Mouse (Mus musculus) forebrain, embryonic 13.5 days (tissue): Measurements from ENCODE around the gene Tmem109. TPM values are rescaled to one million over a fixed set of nuclear protein-coding genes. Genes with fewer than 3 reads are reported as not detected.
A peak's percentile ranks its signal among the peaks of the same experiment; 100 is the strongest.

ENCODE experiments used
- ATAC-seq: fragments of 200-750 bp; cut with Nextera tagmentation; 2 replicates; pipeline ENCODE4 v1.8.0; 2017
- H3K27ac ChIP-seq: fragments of 300-500 bp; sonication (generic); 2 replicates; pipeline ENCODE4 v1.5.1; 2015; ENCODE audit warnings: inconsistent platforms, mild to moderate bottlenecking, moderate library complexity
- H3K27me3 ChIP-seq: fragments of 300-500 bp; sonication (generic); 2 replicates; pipeline ENCODE4 v1.6.1; 2015; ENCODE audit warnings: mild to moderate bottlenecking, inconsistent platforms
- H3K36me3 ChIP-seq: fragments of 300-500 bp; sonication (generic); 2 replicates; pipeline ENCODE4 v1.6.1; 2015; ENCODE audit warnings: mild to moderate bottlenecking, inconsistent platforms; ENCODE audit not compliant: poor library complexity, severe bottlenecking
- H3K4me1 ChIP-seq: fragments of 300-500 bp; sonication (generic); 2 replicates; pipeline ENCODE4 v1.6.1; 2015; ENCODE audit warnings: inconsistent platforms
- H3K4me2 ChIP-seq: fragments of 300-500 bp; sonication (generic); 2 replicates; pipeline ENCODE4 v1.6.1; 2015; ENCODE audit warnings: inconsistent platforms, mild to moderate bottlenecking, moderate library complexity
- H3K4me3 ChIP-seq: fragments of 300-500 bp; sonication (generic); 2 replicates; pipeline ENCODE4 v1.5.1; 2015; ENCODE audit warnings: mild to moderate bottlenecking, inconsistent platforms
- H3K9ac ChIP-seq: fragments of 300-500 bp; sonication (generic); 2 replicates; pipeline ENCODE4 v1.6.1; 2015; ENCODE audit warnings: mild to moderate bottlenecking, inconsistent platforms
- H3K9me3 ChIP-seq: fragments of 300-500 bp; sonication (generic); replicated peaks from 2 replicates; pipeline ENCODE4 v1.6.1; 2016; ENCODE audit warnings: inconsistent platforms
- WGBS: fragments of 180-500 bp; shearing (Covaris S2); methylation state at CpG from one replicate; pipeline ENCODE4 v1.1.7; 2015; 5-methylcytosine and 5-hydroxymethylcytosine counted together
- polyA plus RNA-seq: library from polyadenylated mRNA; unstranded; fragments of >200 nt; fragmentation: Nextera tagmentation; extraction: Ambion mirVana; gene quantifications from 2 replicates; pipeline ENCODE4 v1.2.1, GENCODE M21; 2015

Gene Tmem109
- polyA plus RNA-seq, 1 experiment from 2014 or later = 33.6 TPM

GRCm38 (mm10) chr19:10856520-10856919 is 25.3 kb downstream of the Tmem109 start:
- no peak overlapping the region for H3K4me3 ChIP-seq
- WGBS = 61% methylated on average over 2 of the region's 2 CpGs
- peaks cover 60% of the 10 kb centered on the region for H3K36me3 ChIP-seq
- 0 out of 2 replicates have a peak, but pooled peaks have one; percentile 14 for ATAC-seq
- no peak overlapping the region for H3K4me2 ChIP-seq
- H3K9me3 ChIP-seq = no peaks in the 10 kb centered on the region
- no peaks in the 10 kb centered on the region for H3K4me1 ChIP-seq
- no peak overlapping the region for H3K9ac ChIP-seq
- no peaks in the 10 kb centered on the region for H3K27me3 ChIP-seq
- no peak overlapping the region for H3K27ac ChIP-seq

DNA sequence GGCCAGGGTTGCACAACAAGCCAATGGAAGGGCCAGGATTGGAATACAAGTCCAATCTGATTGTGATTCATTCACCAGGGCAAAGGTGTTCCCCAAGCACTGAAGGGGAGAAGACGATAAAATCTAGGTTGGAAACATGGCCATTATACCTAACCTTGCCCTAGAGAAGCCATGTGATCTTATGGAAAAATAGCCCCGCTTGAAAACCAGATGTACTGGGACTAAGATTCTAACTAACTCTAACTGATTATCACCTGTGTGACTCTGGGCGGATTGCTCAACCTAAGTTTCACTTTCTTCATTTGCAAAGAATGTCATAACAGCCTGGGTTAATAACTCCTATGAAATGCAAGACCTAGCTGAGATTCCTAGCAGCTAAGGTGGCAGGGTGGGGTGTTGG is 26.4 kb downstream of the Tmem109 start:
- Histone ChIP-seq H3K4me1 (no peaks in the 10 kb centered on the region), H3K4me3 (no peak overlapping the region), H3K9me3 (no peaks in the 10 kb centered on the region), H3K9ac (no peak overlapping the region), H3K36me3 (peaks cover 49% of the 10 kb centered on the region), H3K27me3 (no peaks in the 10 kb centered on the region), H3K4me2 (no peak overlapping the region), H3K27ac (no peak overlapping the region)
- 88% methylated on average over 3 of the region's 3 CpGs for WGBS
- ATAC-seq = no peak

DNA sequence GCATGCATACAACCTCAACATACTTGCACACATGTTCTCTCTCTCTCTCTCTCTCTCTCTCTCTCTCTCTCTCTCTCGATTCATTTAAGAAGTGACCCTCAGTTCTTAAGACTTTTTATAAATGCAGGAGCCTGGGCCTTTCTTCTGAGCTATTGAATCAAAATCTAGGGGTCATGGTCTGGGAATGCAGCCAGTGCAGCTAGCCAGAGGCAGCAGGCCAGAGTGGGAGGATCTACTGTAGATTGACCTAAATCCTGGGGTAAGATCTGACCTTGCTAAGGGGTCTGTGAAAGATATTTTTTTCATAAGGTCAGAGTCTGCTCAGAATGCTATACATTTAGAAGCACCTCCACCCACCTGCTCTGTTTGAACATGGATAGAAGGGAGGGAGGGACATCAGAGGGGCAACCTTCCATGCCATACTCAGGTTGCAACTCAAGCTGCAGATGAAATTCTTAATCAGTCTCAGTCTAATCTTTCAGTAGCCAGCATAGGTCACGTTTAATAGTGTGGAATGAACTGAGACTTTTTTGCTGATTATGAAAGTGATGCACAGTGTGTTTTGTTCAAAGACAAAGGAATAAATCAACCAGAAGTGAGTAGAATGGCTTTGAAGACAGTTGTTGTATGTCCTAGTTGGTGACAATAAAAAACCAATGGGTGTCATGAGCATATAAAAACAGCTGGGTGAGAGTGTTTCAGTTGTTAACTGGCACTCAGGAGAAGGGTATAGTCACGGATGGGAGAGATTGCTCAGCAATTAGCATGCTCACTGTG is 34.3 kb downstream of the Tmem109 start:
- Histone ChIP-seq H3K27ac (no peak overlapping the region), H3K27me3 (no peaks in the 10 kb centered on the region), H3K36me3 (no peaks in the 10 kb centered on the region), H3K9ac (no peak overlapping the region), H3K4me1 (0 out of 2 replicates have a peak, but pooled peaks cover 4% of the 10 kb centered on the region), H3K4me3 (no peak overlapping the region), H3K4me2 (no peak overlapping the region), H3K9me3 (no peaks in the 10 kb centered on the region)
- 0 out of 2 replicates have a peak, but pooled peaks have one; percentile 8 for ATAC-seq
- WGBS = 39% methylated on average over 3 of the region's 3 CpGs

GRCm38 (mm10) chr19:10846150-10846549 is 35.7 kb downstream of the Tmem109 start:
- H3K36me3 ChIP-seq = no peaks in the 10 kb centered on the region
- H3K4me1 ChIP-seq = 0 out of 2 replicates have a peak, but pooled peaks cover 4% of the 10 kb centered on the region
- no peak overlapping the region for H3K4me2 ChIP-seq
- no peak overlapping the region for H3K27ac ChIP-seq
- ATAC-seq = no peak
- no peaks in the 10 kb centered on the region for H3K9me3 ChIP-seq
- no peaks in the 10 kb centered on the region for H3K27me3 ChIP-seq
- no peak overlapping the region for H3K9ac ChIP-seq
- WGBS = 75% methylated on average over 7 of the region's 7 CpGs
- no peak overlapping the region for H3K4me3 ChIP-seq

DNA sequence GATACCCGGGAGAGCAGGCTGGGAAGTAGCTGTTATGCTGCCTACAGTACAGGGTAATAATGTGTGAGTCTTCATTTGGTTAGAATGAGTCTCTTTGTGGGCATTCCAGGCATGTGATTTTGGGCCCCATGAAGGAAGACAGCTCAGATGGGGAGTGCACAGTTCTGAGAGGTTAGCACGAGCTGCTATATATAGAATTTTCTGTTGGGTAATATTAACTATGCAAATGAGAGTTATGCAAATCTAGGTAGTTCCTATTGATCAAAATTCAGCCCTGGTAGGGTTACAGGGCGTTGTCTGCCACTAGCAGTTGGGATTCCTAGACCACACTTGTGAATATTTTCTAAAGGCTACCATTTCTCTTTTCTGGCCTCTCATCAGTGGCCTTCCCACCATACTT is 36.3 kb downstream of the Tmem109 start:
- Histone ChIP-seq H3K27me3 (no peaks in the 10 kb centered on the region), H3K9me3 (no peaks in the 10 kb centered on the region), H3K9ac (no peak overlapping the region), H3K27ac (no peak overlapping the region), H3K4me2 (no peak overlapping the region), H3K4me1 (0 out of 2 replicates have a peak, but pooled peaks cover 4% of the 10 kb centered on the region), H3K36me3 (no peaks in the 10 kb centered on the region), H3K4me3 (no peak overlapping the region)
- ATAC-seq = no peak
- WGBS = 84% methylated on average over 3 of the region's 3 CpGs

GRCm38 (mm10) chr19:10844206-10844605 is 37.6 kb downstream of the Tmem109 start:
- no peak overlapping the region for H3K9ac ChIP-seq
- no peak for ATAC-seq
- no peaks in the 10 kb centered on the region for H3K9me3 ChIP-seq
- WGBS = 86% methylated on average over 5 of the region's 5 CpGs
- no peak overlapping the region for H3K27ac ChIP-seq
- 0 out of 2 replicates have a peak, but pooled peaks cover 4% of the 10 kb centered on the region for H3K4me1 ChIP-seq
- H3K27me3 ChIP-seq = no peaks in the 10 kb centered on the region
- H3K36me3 ChIP-seq = no peaks in the 10 kb centered on the region
- H3K4me2 ChIP-seq = no peak overlapping the region
- H3K4me3 ChIP-seq = no peak overlapping the region

- no peaks in the 10 kb centered on the region for H3K36me3 ChIP-seq
- no peaks in the 10 kb centered on the region for H3K27me3 ChIP-seq
- WGBS = 60% methylated on average over 24 of the region's 24 CpGs
- no peak overlapping the region for H3K9ac ChIP-seq
- no peak overlapping the region for H3K4me3 ChIP-seq
- no peak for ATAC-seq
- no peak overlapping the region for H3K27ac ChIP-seq
- 0 out of 2 replicates have a peak, but pooled peaks cover 4% of the 10 kb centered on the region for H3K4me1 ChIP-seq
- H3K9me3 ChIP-seq = no peaks in the 10 kb centered on the region
- H3K4me2 ChIP-seq = no peak overlapping the region
Measured at GRCm38 (mm10) chr19:10842914-10843313, 38.9 kb downstream of the Tmem109 start.

- H3K4me3 ChIP-seq = no peak overlapping the region
- H3K9me3 ChIP-seq = no peaks in the 10 kb centered on the region
- no peak overlapping the region for H3K9ac ChIP-seq
- ATAC-seq = no peak
- H3K27me3 ChIP-seq = no peaks in the 10 kb centered on the region
- H3K4me1 ChIP-seq = no peaks in the 10 kb centered on the region
- H3K27ac ChIP-seq = no peak overlapping the region
- WGBS = 67% methylated on average over 16 of the region's 16 CpGs
- no peaks in the 10 kb centered on the region for H3K36me3 ChIP-seq
- no peak overlapping the region for H3K4me2 ChIP-seq
Measured at GRCm38 (mm10) chr19:10841721-10842626, 39.8 kb downstream of the Tmem109 start.

- H3K4me1 ChIP-seq = no peaks in the 10 kb centered on the region
- no peaks in the 10 kb centered on the region for H3K27me3 ChIP-seq
- no peak within 1 kb of the TSS for H3K4me2 ChIP-seq
- ATAC-seq = no peak
- H3K36me3 ChIP-seq = no peaks in the 10 kb centered on the region
- no peak within 1 kb of the TSS for H3K27ac ChIP-seq
- no peak within 1 kb of the TSS for H3K9ac ChIP-seq
- 90% methylated on average over 15 of the region's 15 CpGs for WGBS
- H3K9me3 ChIP-seq = no peaks in the 10 kb centered on the region
- H3K4me3 ChIP-seq = no peak within 1 kb of the TSS
Measured at GRCm38 (mm10) chr19:10839010-10839892, 42.5 kb downstream of the Tmem109 start, which contains the start of gene Slc15a3. TSS of gene Slc15a3 (plus strand) at chr19:10839727.

- Histone ChIP-seq H3K27me3 (no peaks in the 10 kb centered on the region), H3K36me3 (no peaks in the 10 kb centered on the region), H3K4me1 (no peaks in the 10 kb centered on the region), H3K4me2 (no peak overlapping the region), H3K9ac (no peak overlapping the region), H3K27ac (no peak overlapping the region), H3K4me3 (no peak overlapping the region), H3K9me3 (no peaks in the 10 kb centered on the region)
- ATAC-seq = no peak
- WGBS = 67% methylated on average over 3 of the region's 3 CpGs
Measured at GRCm38 (mm10) chr19:10835671-10836070, 46.1 kb downstream of the Tmem109 start.

DNA sequence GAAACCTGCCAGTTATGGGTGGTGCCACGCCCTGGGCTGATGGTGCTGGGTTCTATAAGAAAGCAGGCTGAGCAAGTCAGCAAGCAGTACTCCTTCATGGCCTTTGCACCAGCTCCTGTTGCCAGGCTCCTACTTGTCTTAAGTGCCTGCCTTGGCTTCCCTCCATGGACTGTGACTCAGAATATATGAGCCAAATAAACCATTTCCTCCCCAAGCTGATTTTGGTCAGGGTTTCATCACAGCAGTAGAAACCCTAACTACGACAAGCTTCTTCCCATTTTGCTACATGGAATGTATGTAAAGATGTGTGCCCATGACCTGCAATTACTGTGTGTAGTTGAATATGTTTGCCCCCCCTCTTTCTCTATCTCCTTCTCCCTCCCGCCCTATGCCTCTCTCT is 48.2 kb downstream of the Tmem109 start:
- Histone ChIP-seq H3K27me3 (no peaks in the 10 kb centered on the region), H3K4me3 (no peak overlapping the region), H3K36me3 (no peaks in the 10 kb centered on the region), H3K9ac (no peak overlapping the region), H3K27ac (no peak overlapping the region), H3K4me1 (no peaks in the 10 kb centered on the region), H3K4me2 (no peak overlapping the region), H3K9me3 (no peaks in the 10 kb centered on the region)
- ATAC-seq = no peak
- 75% methylated on average over 3 of the region's 3 CpGs for WGBS
